9 mouse cellular contexts compared by ENCODE assay signal in the genomic region with DNA sequence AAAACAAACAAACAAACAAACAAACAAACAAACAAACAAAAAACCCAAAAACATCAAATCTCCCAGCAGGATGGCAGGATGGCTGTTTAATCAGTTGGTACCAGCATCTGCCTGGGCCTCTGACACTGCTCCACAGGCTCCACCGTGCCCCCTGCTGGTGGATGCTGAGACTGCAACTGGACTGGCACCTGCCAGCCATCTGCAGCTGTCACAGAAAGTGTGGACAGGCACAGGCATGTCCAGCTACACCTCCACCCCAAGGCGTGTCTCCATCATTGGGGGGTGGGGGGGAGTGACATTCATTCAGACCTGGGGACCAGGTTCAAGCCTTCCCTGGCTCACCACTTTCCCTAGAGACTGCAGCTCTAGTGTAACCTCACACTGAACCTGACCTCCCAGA. TPM values are rescaled to one million over a fixed set of nuclear protein-coding genes. Genes with fewer than 3 reads are reported as not detected.
DNase-seq lines count a peak whose midpoint lies in the region; ATAC-seq lines count a peak whose summit lies in the region.
"Had no signal": no experiment of that assay in that cellular context is flagged by ENCODE, and none has a peak within 500 bp of the region (broad histone marks: within the 10 kb centered on the region; RNA-seq: fewer than 3 reads in every experiment).

No protein-coding gene starts in this region.

- no peaks in the 10 kb centered on the region for H3K9me3 ChIP-seq in kidney, embryonic 15.5 days (replicated peaks)
- peaks cover 4% of the 10 kb centered on the region; the same call in 1 of the 2 replicates for H3K9me3 ChIP-seq in kidney, embryonic 14.5 days (ENCODE audit: control insufficient read depth, low read length)

- H3K27me3 ChIP-seq in kidney, embryonic 15.5 days, result no peaks in the 10 kb centered on the region
- no peaks in the 10 kb centered on the region for H3K27me3 ChIP-seq in kidney, embryonic 14.5 days (ENCODE audit: control insufficient read depth, insufficient read depth, low read length)
- H3K27me3 ChIP-seq: embryonic facial prominence, embryonic 12.5 days had no signal

- H3K27ac ChIP-seq in kidney, embryonic 15.5 days, result no peak overlapping the region
- no peak overlapping the region for H3K27ac ChIP-seq in kidney, embryonic 14.5 days (ENCODE audit: low read depth, low read length)
- H3K27ac ChIP-seq: embryonic facial prominence, embryonic 12.5 days had no signal

- no peak overlapping the region for H3K4me3 ChIP-seq in kidney, embryonic 15.5 days (replicated peaks)
- no peak overlapping the region for H3K4me3 ChIP-seq in kidney, embryonic 14.5 days (ENCODE audit: low read length)
- H3K4me3 ChIP-seq: embryonic facial prominence, embryonic 12.5 days had no signal

- 0% methylated on average over 2 of the region's 2 CpGs for WGBS in kidney, embryonic 15.5 days
- WGBS in kidney, embryonic 14.5 days, result 0% methylated on average over 2 of the region's 2 CpGs

- no peak overlapping the region for H3K4me2 ChIP-seq in kidney, embryonic 15.5 days
- H3K4me2 ChIP-seq in kidney, embryonic 14.5 days (replicated peaks; ENCODE audit: low read depth, low read length), result no peak overlapping the region
- H3K4me2 ChIP-seq: embryonic facial prominence, embryonic 12.5 days had no signal

- H3K36me3 ChIP-seq in kidney, embryonic 15.5 days, result no peaks in the 10 kb centered on the region
- H3K36me3 ChIP-seq in kidney, embryonic 14.5 days (ENCODE audit: control insufficient read depth, insufficient read depth, low read length), result no peaks in the 10 kb centered on the region
- H3K36me3 ChIP-seq: embryonic facial prominence, embryonic 12.5 days had no signal

- DNase-seq in kidney, adult 18-20 months, result peak; percentile 89
- peak; percentile 91 to 93 for DNase-seq in cerebellum, postnatal 10 days
- peak; percentile 84 to 87 for DNase-seq in frontal cortex, postnatal 36 days (ENCODE audit: low spot score in 2 of 2)
- DNase-seq in liver, result peak; percentile 90
- DNase-seq in natural killer cell, adult 2 months (ENCODE audit: low spot score in 2 of 2), result peak; percentile 83 to 84
- peak; percentile 94 for DNase-seq in testis, postnatal 10 days (ENCODE audit: low spot score)

- ATAC-seq in kidney, embryonic 15.5 days (replicated peaks; ENCODE audit: low FRiP score), result no peak
- ATAC-seq in kidney, embryonic 14.5 days (ENCODE audit: low FRiP score, low TSS enrichment), result peak; percentile 17; the same call in 1 of the 2 replicates

- no peaks in the 10 kb centered on the region for H3K4me1 ChIP-seq in kidney, embryonic 15.5 days
- H3K4me1 ChIP-seq in kidney, embryonic 14.5 days (ENCODE audit: control insufficient read depth, insufficient read depth, low read length), result no peaks in the 10 kb centered on the region
- H3K4me1 ChIP-seq: embryonic facial prominence, embryonic 12.5 days had no signal

- no peak overlapping the region for H3K9ac ChIP-seq in kidney, embryonic 15.5 days
- no peak overlapping the region for H3K9ac ChIP-seq in kidney, embryonic 14.5 days (ENCODE audit: low read depth, low read length)
- H3K9ac ChIP-seq: embryonic facial prominence, embryonic 12.5 days had no signal

RNA-seq across cellular contexts. Expression of gene Hsf2bp, which starts 37.2 kb away (rescaled TPM):
- 0.70 and 0.73 TPM in 2 replicates for polyA plus RNA-seq in kidney, embryonic 15.5 days (2015; fragmentation: Nextera tagmentation; extraction: Ambion mirVana)
- 0.21 and 0.95 TPM in 2 replicates for polyA plus RNA-seq in kidney, embryonic 14.5 days (2014; fragmentation: Nextera tagmentation; extraction: Ambion mirVana)

RNA-seq across cellular contexts. Expression of gene Rrp1b, which starts 37.5 kb away (rescaled TPM):
- polyA plus RNA-seq in kidney, embryonic 15.5 days (2015; fragmentation: Nextera tagmentation; extraction: Ambion mirVana), result 71.0 and 73.6 TPM in 2 replicates
- 64.4 and 77.5 TPM in 2 replicates for polyA plus RNA-seq in kidney, embryonic 14.5 days (2014; fragmentation: Nextera tagmentation; extraction: Ambion mirVana)
